Mouse (Mus musculus) right cerebral cortex, adult 18-20 months (tissue): ENCODE data around the gene Cyth4.

Source experiments
- DNase-seq: peaks from one replicate; pipeline ENCODE4 v3.0.0; 2022; ENCODE audit warnings: mixed read lengths

The Cyth4 gene

GRCm38 (mm10) chr15:78596914-78597313 lies at the start of gene Cyth4:
Gene Cyth4 (plus strand): TSS chr15:78597047.
- no peak for DNase-seq

DNA sequence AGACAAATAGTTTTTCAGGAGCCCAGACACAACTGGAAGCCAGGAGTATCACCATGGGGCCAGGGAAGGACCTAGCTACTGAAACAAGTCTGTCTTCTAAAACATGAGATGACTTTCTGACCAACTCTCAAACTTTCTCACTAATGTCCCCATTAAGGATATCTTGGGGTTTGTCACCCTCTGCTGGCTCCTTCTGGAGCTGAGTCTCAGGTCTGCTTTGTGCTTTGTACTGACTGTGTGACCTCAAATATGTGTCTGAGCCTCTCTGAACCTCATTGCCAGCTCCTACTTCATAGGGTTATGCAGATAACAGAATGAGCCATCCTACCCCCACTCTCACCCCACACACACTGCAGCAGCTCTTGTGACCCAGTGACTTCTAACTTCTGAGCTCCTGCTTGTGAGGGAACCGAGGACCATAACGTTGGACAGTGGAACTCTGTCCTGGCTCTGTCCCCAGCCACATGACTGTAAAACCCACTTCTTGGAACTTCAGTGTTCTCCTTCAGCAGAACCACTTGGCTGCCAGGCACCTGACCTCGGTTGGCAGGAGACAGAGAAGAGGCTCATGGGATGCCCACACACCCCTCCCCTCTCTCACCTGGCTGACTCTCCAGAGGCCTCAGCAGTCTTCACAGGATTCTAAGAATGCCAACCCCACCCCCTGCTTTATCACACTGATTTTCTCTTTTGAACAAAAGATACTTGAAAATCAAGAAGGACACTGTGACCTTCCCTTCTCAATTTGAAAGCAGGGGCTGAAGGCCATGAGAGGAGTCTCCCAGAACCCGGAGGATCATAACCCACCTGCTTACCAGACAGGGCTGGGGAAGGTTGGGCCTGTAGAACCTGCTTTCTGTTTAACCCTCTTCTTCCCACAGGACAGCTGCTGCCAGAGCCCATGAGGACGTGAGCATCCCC lies 49.2 kb upstream of the Cyth4 start:
- no peak for DNase-seq

GRCm38 (mm10) chr15:78548336-78548665 lies 48.5 kb upstream of the Cyth4 start:
- no peak for DNase-seq

GRCm38 (mm10) chr15:78548711-78549110 lies 48.1 kb upstream of the Cyth4 start:
- DNase-seq, result no peak

DNA sequence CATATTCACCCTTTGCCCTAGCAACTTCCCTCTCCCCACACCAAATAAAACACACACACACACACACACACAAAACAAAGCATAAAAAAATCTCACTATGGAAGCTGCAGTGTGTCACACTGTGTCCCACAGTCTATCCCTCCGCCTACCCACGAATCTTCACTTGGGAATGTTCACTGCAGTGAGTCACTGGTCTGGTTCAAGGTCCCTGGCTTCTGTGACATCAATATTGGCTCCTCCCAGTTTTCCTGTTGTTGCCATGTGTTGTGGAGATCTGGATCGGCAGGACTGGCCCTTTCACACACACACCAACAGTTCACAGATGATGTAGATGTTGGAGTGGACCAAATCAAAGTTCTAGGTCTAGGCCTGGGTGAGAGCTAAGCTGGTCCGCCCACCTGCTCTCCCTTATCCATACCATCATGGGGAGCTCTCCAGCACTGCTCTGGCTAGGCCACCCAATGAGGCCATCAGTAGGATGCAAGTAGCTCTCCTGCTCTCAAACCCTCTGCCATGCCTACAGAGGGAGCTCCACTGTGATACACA lies 47.6 kb upstream of the Cyth4 start:
- no peak for DNase-seq

GRCm38 (mm10) chr15:78554545-78555313 lies 42.1 kb upstream of the Cyth4 start:
- no peak for DNase-seq

DNA sequence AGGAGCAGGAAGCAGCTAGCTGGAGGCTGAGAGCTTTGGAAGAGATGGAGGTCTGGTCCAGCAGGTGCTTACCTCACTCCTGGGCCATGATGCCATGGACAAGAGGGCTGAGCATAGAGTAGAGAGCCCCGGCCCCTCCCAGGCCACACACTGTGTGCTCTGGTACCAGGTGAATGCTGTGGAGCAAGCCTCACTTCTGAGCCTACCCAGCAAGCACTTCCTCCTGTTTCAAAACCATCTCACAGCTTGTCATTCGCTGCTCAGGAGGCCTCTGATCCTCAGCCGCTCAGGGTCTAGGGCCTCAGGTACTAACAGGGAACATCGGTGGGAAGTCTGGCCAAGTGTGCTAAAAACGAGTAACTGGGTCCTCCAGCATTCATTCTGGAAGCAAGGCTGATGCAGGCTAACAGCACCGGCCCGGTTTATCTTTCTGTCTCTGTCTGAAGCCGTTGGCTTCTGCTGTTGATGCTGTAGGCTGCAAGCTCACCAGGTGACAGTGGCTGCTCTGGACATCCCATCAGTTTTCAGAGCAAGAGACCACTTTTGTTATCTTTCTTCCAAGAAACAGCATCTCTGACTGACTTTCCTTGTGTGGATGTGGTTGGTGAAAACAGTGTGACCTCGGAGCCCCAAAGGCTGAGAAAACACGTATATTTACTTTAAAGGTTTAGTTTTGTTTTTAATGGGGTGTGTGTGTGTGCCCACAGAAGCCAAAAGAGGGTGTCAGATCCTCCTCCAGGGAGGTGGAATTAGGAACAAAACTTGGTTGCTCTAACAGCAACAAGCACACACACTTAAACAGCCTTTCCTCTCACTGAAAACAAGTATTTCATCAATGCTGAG lies 38.9 kb upstream of the Cyth4 start:
- DNase-seq, result no peak

DNA sequence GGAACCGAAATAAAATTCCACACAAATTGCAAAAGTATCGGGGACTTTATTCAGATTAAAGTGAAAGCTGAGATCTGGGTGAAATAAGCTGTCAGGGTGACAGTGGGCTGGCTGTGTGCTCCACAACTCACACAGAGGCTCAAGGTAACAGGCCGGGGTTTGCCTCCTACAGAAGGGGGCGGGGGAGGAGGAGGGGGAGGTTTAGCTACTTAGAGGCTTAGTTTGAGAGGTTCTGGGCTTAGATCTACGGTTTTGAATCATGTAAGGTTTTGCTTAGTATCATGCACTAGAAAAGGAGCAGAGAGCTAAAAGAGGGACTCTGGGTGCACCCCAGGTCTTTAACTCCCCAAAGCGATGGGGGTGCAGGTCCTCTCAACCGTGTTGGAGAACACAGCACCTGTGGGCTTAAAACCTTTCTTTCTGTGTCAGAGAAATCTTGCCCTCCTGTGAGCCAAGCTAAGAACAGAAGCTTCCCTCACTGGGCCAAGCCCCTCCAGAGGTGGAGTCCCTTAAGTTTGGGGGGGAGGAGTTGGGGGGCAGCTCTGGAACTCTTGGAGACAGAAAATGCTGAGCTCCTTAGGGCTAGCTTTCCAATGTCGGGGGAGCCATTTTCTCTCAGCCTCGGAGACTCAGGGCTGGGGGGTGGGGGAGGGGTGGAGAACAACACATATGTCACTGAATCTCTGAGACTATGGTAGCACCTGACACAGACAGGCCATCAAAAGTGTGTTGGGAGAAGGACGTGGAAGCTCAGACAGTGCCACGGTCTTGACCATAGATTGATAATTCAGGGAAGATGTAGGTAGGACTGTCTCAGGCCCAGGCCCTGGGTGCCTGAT lies 37.5 kb upstream of the Cyth4 start:
- DNase-seq, result no peak

DNA sequence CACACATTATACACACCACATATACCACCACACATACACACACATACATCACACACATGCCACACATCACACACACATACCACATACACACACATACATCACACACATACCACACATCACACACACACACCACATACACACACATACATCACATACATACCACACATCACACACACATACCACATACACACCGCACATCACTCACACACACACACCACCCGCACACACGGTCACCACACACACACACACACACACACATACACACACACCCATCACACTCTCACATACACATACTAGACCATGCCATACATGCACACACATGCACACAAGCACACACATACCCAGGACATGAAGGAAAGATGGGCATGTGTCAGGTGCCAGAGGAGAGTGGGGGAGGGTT lies 33.5 kb upstream of the Cyth4 start:
- DNase-seq, result no peak

- DNase-seq, result no peak
These were observed 32.9 kb upstream of the Cyth4 start for GRCm38 (mm10) chr15:78563937-78564336.

GRCm38 (mm10) chr15:78564764-78565435 lies 31.9 kb upstream of the Cyth4 start:
- no peak for DNase-seq

- no peak for DNase-seq
These were observed 29.2 kb upstream of the Cyth4 start for GRCm38 (mm10) chr15:78567608-78568120.

DNA sequence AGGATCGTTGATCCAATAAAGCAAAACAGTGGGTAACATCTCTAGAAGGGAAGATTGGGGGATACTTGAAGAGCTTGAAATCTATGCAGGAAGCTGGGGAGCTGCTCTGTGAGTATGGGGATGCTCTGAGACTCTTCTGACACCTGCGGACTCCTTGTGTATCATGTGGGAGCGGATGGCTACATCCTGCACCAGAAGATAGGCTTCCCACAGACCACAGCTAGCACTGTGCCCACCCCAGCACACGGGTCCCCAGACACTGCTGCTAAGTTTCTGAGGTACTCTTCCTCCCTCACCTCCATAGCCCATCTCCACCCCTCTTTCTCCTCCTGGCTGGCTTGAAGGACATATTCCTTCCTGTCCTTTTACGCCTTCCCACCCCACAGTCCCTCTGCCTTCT lies 26.7 kb upstream of the Cyth4 start:
- no peak for DNase-seq

- no peak for DNase-seq
These were observed 25.1 kb upstream of the Cyth4 start for GRCm38 (mm10) chr15:78571554-78572269.

DNA sequence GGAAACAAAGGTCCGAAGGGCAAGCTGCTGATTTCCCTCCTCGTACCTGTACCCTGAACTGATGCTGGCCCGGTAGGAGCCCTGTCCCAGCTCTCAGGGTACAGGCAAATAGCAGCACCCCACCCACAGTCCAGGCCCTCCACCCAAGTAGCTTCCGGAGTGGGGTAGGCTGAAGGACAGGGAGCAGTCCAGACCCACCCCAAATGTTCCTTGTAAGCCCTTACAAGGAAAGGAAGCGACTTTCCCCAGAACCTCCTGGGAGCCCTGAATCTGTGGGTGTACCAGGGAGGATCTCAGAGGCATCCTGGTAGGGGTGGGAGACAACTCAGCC lies 24.6 kb upstream of the Cyth4 start:
- no peak for DNase-seq

GRCm38 (mm10) chr15:78572658-78573397 lies 24.0 kb upstream of the Cyth4 start, which contains the start of gene Rac2:
Gene Rac2 (minus strand): TSS chr15:78572783.
- DNase-seq, result no peak

GRCm38 (mm10) chr15:78576284-78576810 lies 20.5 kb upstream of the Cyth4 start:
- no peak for DNase-seq

DNA sequence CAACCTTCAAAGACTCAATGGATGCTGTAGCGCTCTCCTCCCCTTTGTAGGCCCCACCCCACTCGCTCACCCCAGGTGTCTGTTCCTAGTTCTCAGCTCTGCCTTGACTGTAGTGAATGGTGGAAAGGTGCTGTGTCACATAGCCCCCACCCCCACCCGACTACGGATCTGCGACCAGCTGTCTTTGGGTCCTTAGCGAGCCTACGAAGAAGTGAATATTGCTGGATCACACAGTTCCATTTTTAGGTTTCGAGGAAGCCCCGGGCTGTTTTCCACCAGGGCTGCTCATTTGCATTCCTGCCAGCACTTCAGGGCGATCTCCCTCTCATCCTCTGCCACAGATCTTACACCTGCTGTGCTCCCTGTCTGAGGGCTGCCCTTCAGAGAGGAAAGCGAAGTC lies 13.5 kb upstream of the Cyth4 start:
- peak; percentile 23 for DNase-seq

DNA sequence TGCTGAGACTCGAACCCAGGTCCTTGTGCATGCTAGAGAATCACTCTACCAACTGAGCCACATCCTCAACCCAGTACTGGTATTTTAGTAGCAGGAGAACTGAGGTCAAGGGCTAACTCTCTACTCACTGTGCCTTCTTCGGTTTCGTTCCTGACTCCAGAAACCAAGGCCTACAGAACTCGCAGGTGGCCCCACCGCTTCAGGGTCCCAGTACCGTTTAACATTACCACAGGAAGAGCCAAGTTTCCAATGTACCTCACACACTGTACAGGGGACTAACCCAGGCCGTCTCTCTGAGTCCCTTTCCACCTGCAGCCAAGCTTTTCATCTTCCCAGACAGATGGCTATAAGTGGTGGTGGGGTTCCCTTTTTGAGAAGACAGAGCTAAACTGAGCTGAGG lies 11.4 kb upstream of the Cyth4 start:
- no peak for DNase-seq
